Mouse (Mus musculus): Measurements from ENCODE around the gene Arhgef18. TPM values are rescaled to one million over a fixed set of nuclear protein-coding genes. Genes with fewer than 3 reads are reported as not detected.
A peak's percentile ranks its signal among the peaks of the same experiment; 100 is the strongest.

Gene Arhgef18
- polyA plus RNA-seq, 1 experiment = 67.7 TPM

DNA sequence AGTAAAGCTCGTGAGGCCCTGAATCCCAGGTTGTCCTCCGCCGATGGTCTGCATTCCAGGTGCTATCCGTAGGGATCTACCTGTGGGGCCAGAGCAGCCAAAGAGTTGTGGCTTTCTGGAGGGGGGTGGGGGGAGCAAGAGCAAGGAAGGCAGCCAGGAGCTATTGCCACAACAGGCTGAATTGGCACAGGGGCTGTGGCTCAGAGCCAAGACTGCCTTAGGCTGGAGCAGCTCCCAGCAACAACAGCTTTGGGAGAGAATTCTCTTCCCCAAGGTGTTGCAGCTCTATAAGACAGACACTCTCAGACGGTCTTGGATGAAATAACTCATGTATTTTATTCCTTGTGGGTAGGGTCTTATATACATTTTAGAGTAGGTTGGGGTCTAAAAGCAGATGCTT, 25.7 kb upstream of the Arhgef18 start:
- Histone ChIP-seq H3K9me3 (replicated peaks; ENCODE audit: control insufficient read depth, insufficient read depth, low read length, poor library complexity, severe bottlenecking) (no peaks in the 10 kb centered on the region), H3K4me3 (ENCODE audit: low read depth, low read length) (no peak overlapping the region), H3K27me3 (ENCODE audit: control insufficient read depth, insufficient read depth, low read length, poor library complexity, severe bottlenecking) (no peaks in the 10 kb centered on the region), H3K4me1 (ENCODE audit: control insufficient read depth, insufficient read depth, low read length) (no peaks in the 10 kb centered on the region), H3K9ac (ENCODE audit: low read depth, poor library complexity, severe bottlenecking) (no peak overlapping the region), H3K36me3 (ENCODE audit: control insufficient read depth, insufficient read depth, low read length, poor library complexity, severe bottlenecking) (no peaks in the 10 kb centered on the region), H3K27ac (ENCODE audit: insufficient read depth, low read length) (no peak overlapping the region)
- TF ChIP-seq EP300 (IDR thresholded peaks at IDR 0.05; ENCODE audit: insufficient read depth, low read depth, low read length) (no peak), CTCF (IDR thresholded peaks at IDR 0.05; ENCODE audit: low read depth, low read length) (no peak), POLR2A (IDR thresholded peaks at IDR 0.05; ENCODE audit: insufficient read depth, low read length) (no peak)

DNA sequence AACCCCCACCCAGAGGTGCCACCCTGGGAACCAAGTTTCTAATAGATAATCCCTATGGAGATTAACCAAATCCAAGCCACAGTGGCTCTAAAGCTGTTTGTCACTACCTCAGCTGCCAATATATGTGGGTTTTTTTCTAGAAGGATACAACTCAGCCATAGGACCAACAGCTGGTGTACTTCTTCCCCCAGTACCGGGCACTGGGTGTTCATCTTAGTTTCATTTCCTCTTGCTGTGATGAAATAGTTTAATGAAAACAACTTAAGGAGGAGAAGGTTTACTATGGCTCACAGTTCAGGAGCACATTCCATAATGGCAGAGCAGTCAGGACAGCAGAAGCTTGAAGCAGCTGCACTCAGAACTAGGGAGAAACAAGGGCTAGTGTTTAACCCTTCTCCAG, 24.7 kb upstream of the Arhgef18 start:
- Histone ChIP-seq H3K36me3 (ENCODE audit: control insufficient read depth, insufficient read depth, low read length, poor library complexity, severe bottlenecking) (no peaks in the 10 kb centered on the region), H3K4me3 (ENCODE audit: low read depth, low read length) (no peak overlapping the region), H3K9me3 (replicated peaks; ENCODE audit: control insufficient read depth, insufficient read depth, low read length, poor library complexity, severe bottlenecking) (no peaks in the 10 kb centered on the region), H3K27ac (ENCODE audit: insufficient read depth, low read length) (no peak overlapping the region), H3K9ac (ENCODE audit: low read depth, poor library complexity, severe bottlenecking) (no peak overlapping the region), H3K4me1 (ENCODE audit: control insufficient read depth, insufficient read depth, low read length) (no peaks in the 10 kb centered on the region), H3K27me3 (ENCODE audit: control insufficient read depth, insufficient read depth, low read length, poor library complexity, severe bottlenecking) (no peaks in the 10 kb centered on the region)
- TF ChIP-seq POLR2A (IDR thresholded peaks at IDR 0.05; ENCODE audit: insufficient read depth, low read length) = no peak
- no peak for TF ChIP-seq EP300 (IDR thresholded peaks at IDR 0.05; ENCODE audit: insufficient read depth, low read depth, low read length)
- no peak for TF ChIP-seq CTCF (IDR thresholded peaks at IDR 0.05; ENCODE audit: low read depth, low read length)

DNA sequence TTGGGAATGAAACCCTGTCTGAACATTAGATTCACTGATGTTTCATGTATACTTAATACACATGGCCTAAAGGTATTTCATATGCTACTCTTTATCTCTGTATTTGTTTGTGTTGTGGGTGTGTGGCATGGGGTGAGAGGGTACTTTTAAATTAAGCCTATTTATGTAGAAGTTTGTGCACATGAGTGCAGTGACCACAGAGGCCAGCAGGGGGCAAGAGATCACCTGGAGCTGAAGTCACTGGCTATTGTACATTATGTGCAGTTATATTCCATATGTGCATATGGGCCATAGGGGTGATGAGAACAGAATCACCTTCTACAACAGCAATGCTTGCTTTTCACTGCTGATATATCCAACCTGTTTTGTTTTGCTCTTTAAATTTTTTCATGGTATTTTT, 17.1 kb upstream of the Arhgef18 start:
- Histone ChIP-seq H3K9me3 (replicated peaks; ENCODE audit: control insufficient read depth, insufficient read depth, low read length, poor library complexity, severe bottlenecking) (no peaks in the 10 kb centered on the region), H3K9ac (ENCODE audit: low read depth, poor library complexity, severe bottlenecking) (no peak overlapping the region), H3K27ac (ENCODE audit: insufficient read depth, low read length) (no peak overlapping the region), H3K36me3 (ENCODE audit: control insufficient read depth, insufficient read depth, low read length, poor library complexity, severe bottlenecking) (no peaks in the 10 kb centered on the region), H3K4me1 (ENCODE audit: control insufficient read depth, insufficient read depth, low read length) (no peaks in the 10 kb centered on the region), H3K4me3 (ENCODE audit: low read depth, low read length) (no peak overlapping the region), H3K27me3 (ENCODE audit: control insufficient read depth, insufficient read depth, low read length, poor library complexity, severe bottlenecking) (no peaks in the 10 kb centered on the region)
- TF ChIP-seq CTCF (IDR thresholded peaks at IDR 0.05; ENCODE audit: low read depth, low read length) (peak; percentile 78), POLR2A (IDR thresholded peaks at IDR 0.05; ENCODE audit: insufficient read depth, low read length) (no peak)

DNA sequence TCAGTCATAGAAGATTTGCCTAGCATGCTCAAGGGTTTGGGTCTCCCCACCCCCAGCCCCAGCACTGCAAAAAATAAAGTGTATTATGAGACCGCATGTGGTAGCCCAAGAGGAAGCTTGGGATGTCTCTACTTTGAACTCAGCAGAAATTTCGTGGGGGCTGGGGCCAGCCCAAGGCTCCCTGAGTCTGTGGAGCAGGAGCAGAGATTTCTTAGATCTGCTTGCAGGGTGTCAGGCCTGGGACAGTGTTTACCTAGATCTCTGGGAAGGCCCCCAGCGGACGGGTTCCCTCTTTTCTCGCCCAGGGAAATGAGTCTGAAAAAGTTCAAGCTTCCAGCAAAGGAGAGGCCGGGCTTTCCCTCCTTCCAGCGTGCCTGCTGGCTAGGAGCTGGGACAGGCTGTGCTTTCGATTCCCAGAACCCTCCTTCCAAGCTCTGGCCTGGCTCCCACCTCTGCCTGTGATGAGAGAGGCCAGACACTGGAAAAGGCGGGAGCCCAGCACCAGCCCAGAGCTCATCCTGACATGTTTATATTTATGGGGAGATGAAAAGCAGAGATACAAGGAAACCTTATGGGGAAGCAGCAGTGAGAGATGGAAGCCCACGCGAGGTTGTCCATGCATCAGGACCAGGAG, 16.0 kb upstream of the Arhgef18 start:
- H3K36me3 ChIP-seq (ENCODE audit: control insufficient read depth, insufficient read depth, low read length, poor library complexity, severe bottlenecking) = no peaks in the 10 kb centered on the region
- H3K27me3 ChIP-seq (ENCODE audit: control insufficient read depth, insufficient read depth, low read length, poor library complexity, severe bottlenecking) = no peaks in the 10 kb centered on the region
- H3K9ac ChIP-seq (ENCODE audit: low read depth, poor library complexity, severe bottlenecking) = peak overlapping the region; percentile 29; the same call in 1 of the 2 replicates
- H3K4me1 ChIP-seq (ENCODE audit: control insufficient read depth, insufficient read depth, low read length) = no peaks in the 10 kb centered on the region
- TF ChIP-seq POLR2A (IDR thresholded peaks at IDR 0.05; ENCODE audit: insufficient read depth, low read length) = no peak
- TF ChIP-seq EP300 (IDR thresholded peaks at IDR 0.05; ENCODE audit: insufficient read depth, low read depth, low read length) = no peak
- no peak for TF ChIP-seq CTCF (IDR thresholded peaks at IDR 0.05; ENCODE audit: low read depth, low read length)
- no peak overlapping the region for H3K27ac ChIP-seq (ENCODE audit: insufficient read depth, low read length)
- no peak overlapping the region for H3K4me3 ChIP-seq (ENCODE audit: low read depth, low read length)
- H3K9me3 ChIP-seq (replicated peaks; ENCODE audit: control insufficient read depth, insufficient read depth, low read length, poor library complexity, severe bottlenecking) = no peaks in the 10 kb centered on the region

DNA sequence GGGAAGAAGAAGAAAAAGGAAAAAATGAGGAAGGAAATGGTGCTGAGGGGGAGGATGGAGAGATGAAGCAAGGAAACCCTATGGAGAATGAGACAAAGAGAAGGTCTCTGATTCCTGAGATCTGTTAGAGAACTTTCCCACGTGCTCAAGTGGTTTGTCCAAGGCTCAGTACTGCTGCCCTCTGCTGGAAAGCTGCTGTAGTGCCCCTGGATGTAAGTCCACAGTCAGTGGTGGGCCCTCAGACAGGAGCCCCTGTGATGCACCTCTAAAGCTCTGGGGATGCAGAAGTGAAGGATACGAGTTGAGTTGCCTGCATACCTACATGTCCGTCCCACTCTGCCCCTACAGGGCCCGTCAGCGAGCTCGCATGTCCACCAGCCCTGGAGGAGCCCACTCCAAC, 5.5 kb upstream of the Arhgef18 start:
- H3K9me3 ChIP-seq (replicated peaks; ENCODE audit: control insufficient read depth, insufficient read depth, low read length, poor library complexity, severe bottlenecking) = no peaks in the 10 kb centered on the region
- no peak overlapping the region for H3K27ac ChIP-seq (ENCODE audit: insufficient read depth, low read length)
- no peak overlapping the region for H3K9ac ChIP-seq (ENCODE audit: low read depth, poor library complexity, severe bottlenecking)
- TF ChIP-seq POLR2A (IDR thresholded peaks at IDR 0.05; ENCODE audit: insufficient read depth, low read length) = no peak
- TF ChIP-seq CTCF (IDR thresholded peaks at IDR 0.05; ENCODE audit: low read depth, low read length) = peak; percentile 88
- peaks cover 1% of the 10 kb centered on the region for H3K4me1 ChIP-seq (ENCODE audit: control insufficient read depth, insufficient read depth, low read length)
- H3K36me3 ChIP-seq (ENCODE audit: control insufficient read depth, insufficient read depth, low read length, poor library complexity, severe bottlenecking) = no peaks in the 10 kb centered on the region
- H3K27me3 ChIP-seq (ENCODE audit: control insufficient read depth, insufficient read depth, low read length, poor library complexity, severe bottlenecking) = no peaks in the 10 kb centered on the region; the same call in 1 of the 2 replicates
- H3K4me3 ChIP-seq (ENCODE audit: low read depth, low read length) = no peak overlapping the region

DNA sequence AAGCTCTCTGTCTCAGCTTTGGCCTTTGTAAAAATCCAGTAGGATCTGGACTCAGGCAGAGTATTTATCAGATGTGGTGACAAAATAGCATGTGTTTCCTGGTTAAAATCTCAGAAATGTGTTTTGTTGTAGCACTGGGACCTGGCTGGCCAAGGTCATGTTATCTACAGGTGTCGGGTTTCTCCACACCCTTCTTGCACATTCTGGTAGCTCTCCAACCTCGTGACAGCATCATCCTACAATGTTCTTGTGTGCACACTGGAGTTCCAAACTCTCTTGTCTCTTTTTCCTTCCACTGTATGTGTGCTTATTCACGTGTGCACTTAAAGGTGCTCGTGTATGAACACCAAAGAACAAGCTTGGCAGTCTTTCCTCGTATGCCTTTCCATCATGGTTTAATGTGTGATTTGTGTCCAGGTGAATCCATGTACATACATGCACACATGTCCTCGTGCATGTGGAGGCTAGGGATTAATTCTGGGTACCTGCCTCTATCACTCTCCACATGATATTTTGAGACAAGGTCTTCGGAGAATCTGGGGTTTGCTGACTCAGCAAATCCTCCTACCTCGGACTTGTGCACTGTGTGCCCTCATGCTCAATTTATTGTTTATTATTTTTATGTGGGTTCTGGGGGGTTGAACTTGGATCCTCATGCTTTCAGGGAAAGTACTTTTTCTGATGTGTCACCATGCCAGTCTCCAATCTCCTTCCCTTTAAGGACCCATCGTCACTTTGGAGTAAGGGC, 4.0 kb upstream of the Arhgef18 start:
- TF ChIP-seq POLR2A (IDR thresholded peaks at IDR 0.05; ENCODE audit: insufficient read depth, low read length) (no peak), EP300 (IDR thresholded peaks at IDR 0.05; ENCODE audit: insufficient read depth, low read depth, low read length) (no peak), CTCF (IDR thresholded peaks at IDR 0.05; ENCODE audit: low read depth, low read length) (no peak)
- Histone ChIP-seq H3K9me3 (replicated peaks; ENCODE audit: control insufficient read depth, insufficient read depth, low read length, poor library complexity, severe bottlenecking) (no peaks in the 10 kb centered on the region), H3K4me3 (ENCODE audit: low read depth, low read length) (no peak overlapping the region), H3K36me3 (ENCODE audit: control insufficient read depth, insufficient read depth, low read length, poor library complexity, severe bottlenecking) (no peaks in the 10 kb centered on the region), H3K9ac (ENCODE audit: low read depth, poor library complexity, severe bottlenecking) (no peak overlapping the region), H3K4me1 (ENCODE audit: control insufficient read depth, insufficient read depth, low read length) (peaks cover 1% of the 10 kb centered on the region), H3K27me3 (ENCODE audit: control insufficient read depth, insufficient read depth, low read length, poor library complexity, severe bottlenecking) (no peaks in the 10 kb centered on the region; the same call in 1 of the 2 replicates), H3K27ac (ENCODE audit: insufficient read depth, low read length) (no peak overlapping the region)
